In the genomic region with DNA sequence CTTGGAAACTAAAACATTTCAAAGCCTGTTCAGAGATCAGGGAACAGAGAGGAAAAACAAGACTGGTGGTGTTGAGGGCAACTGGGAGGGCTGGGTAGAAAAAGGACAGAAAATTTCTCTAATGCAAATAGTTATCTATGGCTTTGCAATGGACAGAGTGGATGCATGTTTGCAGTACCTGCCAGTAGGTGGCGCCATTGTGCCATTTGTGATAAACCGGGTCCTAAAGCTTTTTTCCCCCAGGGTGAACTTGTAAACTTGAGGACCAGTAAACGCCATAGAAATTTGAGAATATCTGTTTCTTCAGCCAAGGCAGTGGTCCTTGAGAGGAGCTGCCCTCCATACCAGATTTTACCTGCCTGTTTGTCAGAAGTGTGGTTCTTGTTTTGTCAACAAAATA, we compare ENCODE assay signal across 9 mouse cellular contexts. TPM values are rescaled to one million over a fixed set of nuclear protein-coding genes. Genes with fewer than 3 reads are reported as not detected.
DNase-seq lines count a peak whose midpoint lies in the region; ATAC-seq and TF ChIP-seq lines count a peak whose summit lies in the region.
"Had no signal": no experiment of that assay in that cellular context is flagged by ENCODE, and none has a peak within 500 bp of the region (broad histone marks: within the 10 kb centered on the region; RNA-seq: fewer than 3 reads in every experiment).

No protein-coding gene starts in this region.

- H3K27ac ChIP-seq in midbrain, embryonic 10.5 days (replicated peaks) = no peak overlapping the region
- no peak overlapping the region for H3K27ac ChIP-seq in midbrain, embryonic 15.5 days
- H3K27ac ChIP-seq in cortical plate, adult 2 months (ENCODE audit: insufficient read depth, low read length) = no peak overlapping the region
- H3K27ac ChIP-seq in liver, embryonic 11.5 days (ENCODE audit: low read depth, low read length) = no peak overlapping the region

- no peaks in the 10 kb centered on the region for H3K27me3 ChIP-seq in midbrain, embryonic 10.5 days (ENCODE audit: low read depth, poor library complexity, severe bottlenecking)
- peaks cover 6% of the 10 kb centered on the region; the same call in 1 of the 2 replicates for H3K27me3 ChIP-seq in midbrain, embryonic 15.5 days (replicated peaks)
- H3K27me3 ChIP-seq in liver, embryonic 11.5 days (replicated peaks; ENCODE audit: control insufficient read depth, insufficient read depth, low read length) = no peaks in the 10 kb centered on the region

- WGBS in midbrain, embryonic 10.5 days = under 1% methylated on average over 3 of the region's 3 CpGs
- 3% methylated on average over 3 of the region's 3 CpGs for WGBS in midbrain, embryonic 15.5 days
- 2% methylated on average over 3 of the region's 3 CpGs for whole genome bisulfite sequencing in liver, embryonic 11.5 days

- H3K4me1 ChIP-seq in midbrain, embryonic 10.5 days = peaks cover 3% of the 10 kb centered on the region; the same call in 1 of the 2 replicates
- no peaks in the 10 kb centered on the region for H3K4me1 ChIP-seq in midbrain, embryonic 15.5 days
- H3K4me1 ChIP-seq in cortical plate, adult 2 months (ENCODE audit: control insufficient read depth, insufficient read depth, low read length) = no peaks in the 10 kb centered on the region
- no peaks in the 10 kb centered on the region for H3K4me1 ChIP-seq in liver, embryonic 11.5 days (replicated peaks; ENCODE audit: control insufficient read depth, insufficient read depth, low read length)

- no peaks in the 10 kb centered on the region for H3K9me3 ChIP-seq in midbrain, embryonic 10.5 days (replicated peaks)
- H3K9me3 ChIP-seq in midbrain, embryonic 15.5 days = no peaks in the 10 kb centered on the region
- H3K9me3 ChIP-seq in liver, embryonic 11.5 days (ENCODE audit: control insufficient read depth, low read length) = no peaks in the 10 kb centered on the region

- DNase-seq in midbrain, embryonic 10.5 days (ENCODE audit: low spot score) = peak; percentile 80
- DNase-seq in heart, postnatal 4 days = peak; percentile 86
- no peak for DNase-seq in liver, embryonic 11.5 days (ENCODE audit: low spot score)
- DNase-seq in retina, postnatal 1 day = peak; percentile 84
- peak; percentile 61 to 85 for DNase-seq in urinary bladder, postnatal 4 days (ENCODE audit: low spot score in 2 of 2)

- H3K9ac ChIP-seq in midbrain, embryonic 15.5 days = no peak overlapping the region
- H3K9ac ChIP-seq in liver, embryonic 11.5 days (ENCODE audit: low read depth, low read length) = no peak overlapping the region

- no peaks in the 10 kb centered on the region for H3K36me3 ChIP-seq in midbrain, embryonic 10.5 days
- no peaks in the 10 kb centered on the region for H3K36me3 ChIP-seq in midbrain, embryonic 15.5 days (replicated peaks)
- H3K36me3 ChIP-seq in liver, embryonic 11.5 days (ENCODE audit: control insufficient read depth, insufficient read depth, low read length) = no peaks in the 10 kb centered on the region

- TF ChIP-seq CTCF in cortical plate, adult 2 months (IDR thresholded peaks at IDR 0.05; ENCODE audit: extremely low read depth, insufficient read depth, low read length) = peak; percentile 82

- H3K4me2 ChIP-seq in midbrain, embryonic 15.5 days = no peak overlapping the region
- H3K4me2 ChIP-seq in liver, embryonic 11.5 days = no peak overlapping the region

- no peak for ATAC-seq in midbrain, embryonic 15.5 days (replicated peaks)
- ATAC-seq in activated CD4-positive, CD25-positive, alpha-beta regulatory T cell, adult 4 months = peak; percentile 47
- 0 out of 2 replicates have a peak, but pooled peaks have one; percentile 13 for ATAC-seq in liver, embryonic 11.5 days (replicated peaks; ENCODE audit: low FRiP score)

- H3K4me3 ChIP-seq in midbrain, embryonic 10.5 days = no peak overlapping the region
- no peak overlapping the region for H3K4me3 ChIP-seq in midbrain, embryonic 15.5 days
- H3K4me3 ChIP-seq in cortical plate, adult 2 months (ENCODE audit: insufficient read depth, low read length) = no peak overlapping the region
- no peak overlapping the region for H3K4me3 ChIP-seq in liver, embryonic 11.5 days (ENCODE audit: low read depth, low read length)

- TF ChIP-seq POLR2A in cortical plate, adult 2 months (IDR thresholded peaks at IDR 0.05; ENCODE audit: extremely low read depth, insufficient read depth, low read length) = no peak

RNA-seq across cellular contexts. Expression of a gene that starts 10.1 kb away (rescaled TPM):
- 9.2 and 20.5 TPM in 2 replicates for polyA plus RNA-seq in midbrain, embryonic 10.5 days (2016; fragmentation: Nextera tagmentation; extraction: Ambion mirVana)
- polyA plus RNA-seq in midbrain, embryonic 15.5 days (2015; fragmentation: Nextera tagmentation; extraction: Ambion mirVana) = 16.7 and 20.9 TPM in 2 replicates
- 10 to 100 TPM; 13.5 to 13.6 TPM for polyA plus RNA-seq in activated CD4-positive, CD25-positive, alpha-beta regulatory T cell, adult 4 months (2017; shearing (Covaris generic))
- polyA plus RNA-seq in cortical plate, adult 2 months (2012; rRNA removed) = 27.2 and 28.8 TPM in 2 replicates
- total RNA-seq in heart, postnatal 4 days (2021) = 10 to 100 TPM; 26.7 to 27.3 TPM
- 67.2 and 77.0 TPM in 2 replicates for polyA plus RNA-seq in liver, embryonic 11.5 days (2014; fragmentation: Nextera tagmentation; extraction: Ambion mirVana)

RNA-seq across cellular contexts. Expression of a gene that starts 10.8 kb away (rescaled TPM):
- polyA plus RNA-seq in midbrain, embryonic 10.5 days (2016; fragmentation: Nextera tagmentation; extraction: Ambion mirVana) = 0.19 and 0.56 TPM in 2 replicates
- polyA plus RNA-seq in midbrain, embryonic 15.5 days (2015; fragmentation: Nextera tagmentation; extraction: Ambion mirVana) = 0.04 and 0.06 TPM in 2 replicates
- polyA plus RNA-seq in activated CD4-positive, CD25-positive, alpha-beta regulatory T cell, adult 4 months (2017; shearing (Covaris generic)) = not detected
- 0.13 and 0.27 TPM in 2 replicates for polyA plus RNA-seq in cortical plate, adult 2 months (2012; rRNA removed)
- not detected for total RNA-seq in heart, postnatal 4 days (2021)
- not detected in 2 replicates for polyA plus RNA-seq in liver, embryonic 11.5 days (2014; fragmentation: Nextera tagmentation; extraction: Ambion mirVana)
- polyA plus RNA-seq: gonadal fat pad, adult 2 months had no signal
